9 mouse cellular contexts compared by ENCODE assay signal in the genomic region with DNA sequence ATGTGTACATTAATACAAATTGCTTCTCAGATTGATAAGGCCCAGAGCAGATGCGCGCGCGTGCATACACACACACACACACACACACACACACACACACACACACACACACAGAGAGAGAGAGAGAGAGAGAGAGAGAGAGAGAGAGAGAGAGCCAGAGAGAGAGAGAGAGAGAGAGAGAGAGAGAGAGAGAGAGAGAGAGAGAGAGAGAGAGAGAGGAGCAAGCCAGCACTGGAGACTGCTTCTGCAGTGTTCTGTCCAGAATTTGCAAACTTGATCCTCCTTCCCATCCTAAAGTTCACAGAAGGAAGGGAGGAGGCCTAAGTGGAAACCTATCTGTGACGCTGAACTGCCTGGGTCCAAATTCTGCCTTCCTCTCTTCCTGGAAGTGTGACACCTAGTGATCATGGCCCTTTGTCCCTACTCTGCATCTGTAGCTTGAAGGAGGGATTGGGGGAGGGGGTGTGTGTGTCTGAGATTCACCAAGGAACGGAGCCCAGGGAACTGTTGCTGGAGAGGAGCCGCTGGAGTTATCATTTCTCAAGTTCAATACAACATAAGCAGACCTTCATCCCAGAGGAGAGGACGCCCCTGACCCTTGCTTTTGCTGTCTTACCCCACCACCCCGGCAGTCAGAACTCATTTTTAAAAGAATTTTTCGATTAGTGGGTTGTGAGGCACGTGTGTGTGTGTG. TPM values are rescaled to one million over a fixed set of nuclear protein-coding genes. Genes with fewer than 3 reads are reported as not detected.
DNase-seq lines count a peak whose midpoint lies in the region; ATAC-seq lines count a peak whose summit lies in the region.
"Had no signal": no experiment of that assay in that cellular context is flagged by ENCODE, and none has a peak within 500 bp of the region (broad histone marks: within the 10 kb centered on the region; RNA-seq: fewer than 3 reads in every experiment).

No protein-coding gene starts in this region.

- H3K27me3 ChIP-seq in limb, embryonic 10.5 days (ENCODE audit: low read depth, poor library complexity, severe bottlenecking) = no peaks in the 10 kb centered on the region

- H3K27ac ChIP-seq in limb, embryonic 10.5 days = peak overlapping the region; percentile 87

- ATAC-seq in cerebellum, adult (ENCODE audit: insufficient number of reproducible peaks, low FRiP score, low TSS enrichment) = no peak

- DNase-seq in cerebellum, adult 9-10 months = peak; percentile 69
- DNase-seq in cerebellum, adult 9-11 months = no peak
- DNase-seq in thymus, postnatal 14 days = peak; percentile 6
- no peak for DNase-seq in thymus, postnatal 10 days (ENCODE audit: low spot score in 2 of 2)
- no peak for DNase-seq in limb, embryonic 10.5 days (ENCODE audit: low spot score)
- peak; percentile 58 for DNase-seq in retina, postnatal 1 day
- DNase-seq in urinary bladder, postnatal 4 days (ENCODE audit: low spot score in 2 of 2) = no peak

- H3K4me1 ChIP-seq in limb, embryonic 10.5 days = peaks cover 23% of the 10 kb centered on the region

- WGBS in limb, embryonic 10.5 days = 32% methylated on average over 10 of the region's 11 CpGs

- peak overlapping the region; percentile 74 for H3K4me3 ChIP-seq in limb, embryonic 10.5 days

- no peaks in the 10 kb centered on the region for H3K36me3 ChIP-seq in limb, embryonic 10.5 days

- H3K9me3 ChIP-seq in limb, embryonic 10.5 days (replicated peaks) = no peaks in the 10 kb centered on the region

RNA-seq across cellular contexts. Expression of a gene that starts 7.2 kb away (rescaled TPM):
- polyA plus RNA-seq in limb, embryonic 10.5 days (2016; fragmentation: Nextera tagmentation; extraction: Ambion mirVana) = 14.3 and 17.8 TPM in 2 replicates

RNA-seq across cellular contexts. Expression of a gene that starts 34.3 kb away (rescaled TPM):
- polyA plus RNA-seq in limb, embryonic 10.5 days (2016; fragmentation: Nextera tagmentation; extraction: Ambion mirVana) = not detected in 2 replicates
- polyA plus RNA-seq: C2C12 had no signal

Comparison
In these comparisons a context has a peak if more than half of its experiments do, and no peak if none do; other contexts are left out.
1. DNase-seq: peak in cerebellum, adult 9-10 months (single experiment), thymus, postnatal 14 days (single experiment) and retina, postnatal 1 day (single experiment); none in cerebellum, adult 9-11 months (single experiment), thymus, postnatal 10 days (0 of 2), limb, embryonic 10.5 days (single experiment) and urinary bladder, postnatal 4 days (0 of 2).